Mouse (Mus musculus) spleen, adult 2 months (tissue): Measurements from ENCODE around the gene Arfgef2.

Experiments
- CTCF ChIP-seq: fragments of 200-500 bp; IDR thresholded peaks from 2 replicates; pipeline ENCODE4 v1.5.1; 2011; ENCODE audit warnings: mild to moderate bottlenecking, inconsistent platforms; ENCODE audit not compliant: insufficient read depth, insufficient read length, insufficient replicate concordance; ENCODE audit errors: extremely low read depth
- POLR2A ChIP-seq: fragments of 200-500 bp; IDR thresholded peaks from 2 replicates; pipeline ENCODE4 v1.6.1; 2011; ENCODE audit warnings: low read depth, low read length, inconsistent platforms

DNA sequence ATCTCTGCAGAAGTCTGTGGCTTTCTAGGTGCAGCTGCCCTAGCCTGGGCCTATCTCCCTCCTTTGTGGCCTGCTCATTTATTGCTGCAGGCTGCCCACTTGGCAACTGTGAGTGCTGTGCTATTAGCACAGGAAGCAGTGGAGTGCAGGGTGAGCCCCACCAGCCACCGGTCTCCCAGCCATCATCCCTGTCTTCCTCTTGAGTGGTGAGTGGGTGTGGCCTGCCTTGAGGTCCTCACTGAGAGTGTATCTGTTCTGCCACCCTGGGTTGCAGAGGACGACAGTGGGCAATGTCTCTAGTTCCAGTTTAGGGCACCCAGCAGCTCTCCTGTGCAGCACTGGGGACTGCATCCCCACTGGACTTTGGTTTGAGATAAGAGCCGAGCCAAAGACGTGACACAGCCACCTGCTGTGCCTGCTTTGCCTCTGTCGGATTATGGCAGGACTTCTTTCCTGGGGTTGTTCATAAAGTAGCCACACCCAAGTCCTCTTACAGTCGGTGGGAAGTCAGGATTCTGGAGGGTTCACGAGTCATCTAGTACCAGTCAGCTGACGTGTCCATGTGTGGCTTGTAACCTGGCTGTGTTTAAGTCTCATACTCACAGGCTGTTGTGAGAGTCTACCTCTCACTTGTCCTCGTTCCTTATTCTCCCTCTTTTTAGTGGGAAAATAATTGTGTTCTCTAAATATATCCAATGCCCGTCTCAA is 16.9 kb downstream of the Arfgef2 start:
- TF ChIP-seq POLR2A = no peak
- no peak for TF ChIP-seq CTCF
